Mouse (Mus musculus) urinary bladder, postnatal 14 days (tissue): ENCODE measurements at regions not wholly inside any gene's neighbourhood (a gene's known extent, or its start where the extent isn't known, plus 50 kb on each side); places are given as distances from the start of the nearest gene placed in this dataset.
"Not testable (repeated sequence)": the region's sequence is repeated elsewhere in the genome, so short reads cannot be mapped to it uniquely, and the experiment has no call there.

Source experiments
- DNase-seq: peaks from one replicate; pipeline ENCODE4 v3.0.0; 2021; ENCODE audit warnings: low spot score

DNA sequence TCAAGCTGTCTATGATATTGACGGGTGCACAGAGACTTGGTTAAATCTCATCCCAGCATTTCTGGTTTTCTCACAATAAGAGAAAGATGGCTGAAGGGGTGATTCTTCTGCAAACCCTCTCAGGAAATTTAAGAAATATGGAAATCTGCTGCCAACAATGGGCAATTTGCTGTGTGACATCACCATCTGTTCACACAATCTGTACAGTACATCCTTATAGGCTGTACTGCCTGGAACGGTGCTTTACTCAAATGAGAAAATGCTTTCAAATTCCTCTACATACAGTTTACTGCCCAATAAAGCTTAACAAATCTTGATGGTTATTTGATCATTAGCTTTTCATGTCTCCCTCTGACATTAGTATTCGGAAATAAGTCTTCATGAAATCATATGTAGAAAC lies 172.4 kb upstream of the Hsf2 start:
- no peak for DNase-seq

DNA sequence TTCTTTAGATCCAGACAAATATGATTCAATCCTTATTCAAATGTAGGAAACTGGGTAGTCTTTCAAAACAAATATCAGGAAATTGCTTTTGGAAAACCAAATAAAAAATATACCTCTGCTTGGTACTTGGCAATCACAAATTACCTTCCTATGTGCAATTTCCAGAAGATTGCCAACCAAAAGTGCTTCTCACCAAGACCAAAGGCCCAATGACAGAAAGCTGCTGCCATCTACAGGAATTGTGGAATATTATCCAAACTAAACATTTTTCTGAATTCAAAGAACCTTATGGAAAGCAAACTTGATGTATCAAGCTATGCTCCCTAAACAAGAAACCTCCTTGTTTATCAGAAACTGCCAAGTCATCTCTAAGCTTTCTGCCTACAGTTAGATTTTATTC lies 169.1 kb upstream of the Hsf2 start:
- no peak for DNase-seq

DNA sequence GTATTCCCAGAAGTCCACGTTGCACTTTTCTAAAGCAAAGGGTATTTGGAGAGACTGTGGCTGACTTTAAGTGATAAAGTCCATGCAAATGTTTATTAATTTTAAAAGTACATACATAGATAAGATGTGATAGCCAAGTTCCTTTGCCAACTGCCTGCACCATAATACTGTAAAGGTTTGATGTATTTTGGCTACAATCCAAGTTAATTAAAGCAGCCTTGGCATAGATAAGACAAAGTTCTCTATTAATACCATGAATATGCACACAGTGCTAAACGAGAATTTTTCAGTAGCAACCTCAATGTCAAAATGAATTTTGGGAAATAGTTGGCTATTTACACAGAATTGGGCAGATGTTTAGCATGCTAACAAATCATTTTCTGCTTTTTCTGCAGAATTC lies 167.0 kb upstream of the Hsf2 start:
- DNase-seq, result no peak

DNA sequence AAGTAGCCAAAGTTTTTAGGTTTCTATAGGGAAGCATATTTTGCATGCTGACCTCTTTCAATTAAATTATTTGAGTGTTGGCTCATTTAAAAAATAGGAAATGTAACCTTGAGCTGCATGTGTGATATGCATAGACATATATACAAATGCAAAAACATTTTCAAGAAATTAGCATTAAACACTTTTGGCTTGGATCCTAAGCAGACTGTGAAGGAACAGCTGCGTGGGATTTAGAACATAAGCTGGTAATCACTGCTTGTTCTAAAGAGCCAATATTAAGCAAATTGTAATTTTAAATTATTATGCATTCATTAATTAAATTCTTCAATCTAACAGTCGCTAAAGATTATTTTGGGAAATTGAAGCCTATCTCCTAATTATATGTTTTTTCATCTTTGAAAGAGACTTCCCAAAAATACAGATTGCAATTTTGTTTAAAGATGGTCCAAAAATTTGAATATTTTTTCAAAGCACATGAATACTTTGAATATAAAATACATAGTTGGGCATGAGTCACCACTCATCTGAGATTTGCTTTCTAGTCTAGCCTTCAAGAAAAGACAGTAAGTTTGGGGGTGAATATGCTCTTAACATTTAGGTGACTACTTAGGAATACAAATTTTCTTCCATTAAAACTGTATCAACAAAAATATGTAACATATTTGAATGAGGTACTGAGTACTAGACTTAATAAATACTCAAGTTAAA lies 163.3 kb upstream of the Hsf2 start:
- no peak for DNase-seq

DNA sequence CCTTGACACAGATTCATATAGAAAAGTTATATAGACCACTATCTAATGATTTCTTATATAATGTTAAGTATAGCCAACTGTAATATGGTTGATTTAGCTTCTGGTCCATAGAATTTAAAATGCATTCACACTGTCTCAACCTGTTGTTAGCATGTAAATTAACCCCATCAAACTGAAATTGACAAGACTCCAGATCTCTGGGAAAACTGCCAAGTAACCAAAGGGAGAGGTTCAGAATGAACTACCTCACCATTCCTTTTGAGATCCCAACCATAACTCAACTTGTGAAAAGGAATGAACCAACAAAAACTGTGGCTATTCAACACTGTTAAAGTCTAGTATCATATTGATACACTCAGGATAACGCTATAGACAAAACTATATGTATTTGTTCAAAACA lies 162.0 kb upstream of the Hsf2 start:
- no peak for DNase-seq

DNA sequence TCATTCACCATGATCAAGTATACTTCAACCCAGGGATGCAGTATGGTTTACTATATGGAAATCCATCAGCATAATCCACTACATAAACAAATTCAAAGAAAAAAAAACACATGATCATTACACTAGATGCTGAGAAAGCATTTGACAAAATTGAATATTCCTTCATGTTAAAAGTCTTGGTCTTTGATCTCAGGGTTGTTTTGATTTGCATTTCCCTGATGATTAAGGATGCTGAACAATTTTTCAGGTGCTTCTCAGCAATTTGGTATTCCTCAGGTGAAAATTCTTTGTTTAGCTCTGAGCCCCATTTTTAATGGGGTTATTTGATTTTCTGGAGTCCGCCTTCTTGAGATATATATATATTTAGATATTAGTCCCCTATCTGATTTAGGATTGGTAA lies 123.4 kb upstream of the Hsf2 start:
- not testable (repeated sequence) for DNase-seq
